Mouse (Mus musculus) kidney, adult 9 months (tissue): ENCODE data around the gene Olfr148.

Source experiments
- DNase-seq: peaks from one replicate; pipeline ENCODE4 v3.0.0; 2022

Gene Olfr148

GRCm38 (mm10) chr9:39610355-39610754 is at the start of gene Olfr148:
Gene Olfr148, plus strand, starts transcription at chr9:39610655.
- DNase-seq = no peak

- no peak for DNase-seq
Measured at GRCm38 (mm10) chr9:39575469-39575868, 35.0 kb upstream of the Olfr148 start, which contains the start of gene Olfr959. Gene Olfr959, minus strand, starts transcription at chr9:39575569.

- DNase-seq = no peak
Measured at GRCm38 (mm10) chr9:39577050-39577449, 33.4 kb upstream of the Olfr148 start.

- no peak for DNase-seq
Measured at GRCm38 (mm10) chr9:39602536-39603332, 7.7 kb upstream of the Olfr148 start.

GRCm38 (mm10) chr9:39603333-39603845 is 7.1 kb upstream of the Olfr148 start:
- DNase-seq = no peak

- no peak for DNase-seq
Measured at GRCm38 (mm10) chr9:39603999-39604453, 6.4 kb upstream of the Olfr148 start, which contains the start of gene AW551984. Gene AW551984, minus strand, starts transcription at chr9:39604403.

GRCm38 (mm10) chr9:39608497-39608896 is 2.0 kb upstream of the Olfr148 start:
- DNase-seq = no peak

GRCm38 (mm10) chr9:39611953-39612352 is 1.5 kb downstream of the Olfr148 start:
- DNase-seq = no peak

- DNase-seq = no peak
Measured at GRCm38 (mm10) chr9:39621073-39621472, 10.6 kb downstream of the Olfr148 start, which contains the start of gene Olfr960. Gene Olfr960, plus strand, starts transcription at chr9:39621373.

- DNase-seq = no peak
Measured at GRCm38 (mm10) chr9:39623783-39624182, 13.3 kb downstream of the Olfr148 start.

- DNase-seq = no peak
Measured at GRCm38 (mm10) chr9:39624711-39625110, 14.3 kb downstream of the Olfr148 start.

GRCm38 (mm10) chr9:39629069-39629468 is 18.6 kb downstream of the Olfr148 start:
- no peak for DNase-seq

GRCm38 (mm10) chr9:39633913-39634594 is 23.6 kb downstream of the Olfr148 start:
- DNase-seq = no peak

- no peak for DNase-seq
Measured at GRCm38 (mm10) chr9:39644785-39645184, 34.3 kb downstream of the Olfr148 start, which contains the start of gene Olfr961. Gene Olfr961, plus strand, starts transcription at chr9:39645085.

GRCm38 (mm10) chr9:39647382-39647781 is 36.9 kb downstream of the Olfr148 start:
- no peak for DNase-seq

GRCm38 (mm10) chr9:39654756-39655396 is 44.4 kb downstream of the Olfr148 start:
- DNase-seq = no peak
